Mouse (Mus musculus) hindbrain, embryonic 13.5 days (tissue): ENCODE results near the gene Tlr9. TPM values are rescaled to one million over a fixed set of nuclear protein-coding genes. Genes with fewer than 3 reads are reported as not detected.

Experiments
- ATAC-seq: fragments of 200-750 bp; cut with Nextera tagmentation; 2 replicates; pipeline ENCODE4 v1.8.0; 2017; ENCODE audit warnings: moderate TSS enrichment; ENCODE audit not compliant: low FRiP score
- H3K27ac ChIP-seq: fragments of 300-500 bp; sonication (generic); 2 replicates; pipeline ENCODE4 v1.5.1; 2015; ENCODE audit warnings: inconsistent platforms, mild to moderate bottlenecking, moderate library complexity
- H3K27me3 ChIP-seq: fragments of 300-500 bp; sonication (generic); 2 replicates; pipeline ENCODE4 v1.6.1; 2015; ENCODE audit warnings: mild to moderate bottlenecking, inconsistent platforms
- H3K36me3 ChIP-seq: fragments of 300-500 bp; sonication (generic); 2 replicates; pipeline ENCODE4 v1.6.1; 2015; ENCODE audit warnings: mild to moderate bottlenecking, inconsistent platforms
- H3K4me1 ChIP-seq: fragments of 300-500 bp; sonication (generic); replicated peaks from 2 replicates; pipeline ENCODE4 v1.6.1; 2015; ENCODE audit warnings: inconsistent platforms
- H3K4me2 ChIP-seq: fragments of 300-500 bp; sonication (generic); 2 replicates; pipeline ENCODE4 v1.6.1; 2015; ENCODE audit warnings: inconsistent platforms, mild to moderate bottlenecking, moderate library complexity
- H3K4me3 ChIP-seq: fragments of 300-500 bp; sonication (generic); 2 replicates; pipeline ENCODE4 v1.5.1; 2015; ENCODE audit warnings: mild to moderate bottlenecking, inconsistent platforms
- H3K9ac ChIP-seq: fragments of 300-500 bp; sonication (generic); 2 replicates; pipeline ENCODE4 v1.6.1; 2015; ENCODE audit warnings: mild to moderate bottlenecking, inconsistent platforms
- H3K9me3 ChIP-seq: fragments of 300-500 bp; sonication (generic); 2 replicates; pipeline ENCODE4 v1.6.1; 2016; ENCODE audit warnings: inconsistent platforms
- WGBS: fragments of 180-500 bp; shearing (Covaris S2); methylation state at CpG from one replicate; pipeline ENCODE4 v1.1.7; 2015; 5-methylcytosine and 5-hydroxymethylcytosine counted together
- polyA plus RNA-seq: library from polyadenylated mRNA; unstranded; fragments of >200 nt; fragmentation: Nextera tagmentation; extraction: Ambion mirVana; gene quantifications from 2 replicates; pipeline ENCODE4 v1.2.1, GENCODE M21; 2015

Tlr9 gene
- polyA plus RNA-seq = 0.04 and 0.05 TPM in 2 replicates

GRCm38 (mm10) chr9:106222261-106222851, at the start of gene Tlr9:
Gene Tlr9, plus strand, starts transcription at chr9:106222598.
- H3K4me3 ChIP-seq = no peak within 1 kb of the TSS
- WGBS = 85% methylated on average over 4 of the region's 4 CpGs
- no peaks in the 10 kb centered on the region for H3K9me3 ChIP-seq
- no peak within 1 kb of the TSS; the same call in 1 of the 2 replicates for H3K9ac ChIP-seq
- H3K27ac ChIP-seq = no peak within 1 kb of the TSS
- no peaks in the 10 kb centered on the region for H3K36me3 ChIP-seq
- peaks cover 11% of the 10 kb centered on the region; the same call in 1 of the 2 replicates for H3K4me1 ChIP-seq
- ATAC-seq = no peak
- no peak within 1 kb of the TSS for H3K4me2 ChIP-seq
- H3K27me3 ChIP-seq = peaks cover 16% of the 10 kb centered on the region

GRCm38 (mm10) chr9:106173363-106173762, 49.0 kb upstream of the Tlr9 start:
- Histone ChIP-seq H3K27me3 (no peaks in the 10 kb centered on the region), H3K4me1 (peaks cover 51% of the 10 kb centered on the region), H3K9me3 (no peaks in the 10 kb centered on the region), H3K27ac (no peak overlapping the region), H3K36me3 (peaks cover 19% of the 10 kb centered on the region), H3K9ac (no peak overlapping the region), H3K4me3 (peak overlapping the region; percentile 93), H3K4me2 (peak overlapping the region; percentile 71)
- 56% methylated on average over 2 of the region's 2 CpGs for WGBS
- no peak for ATAC-seq

- H3K27ac ChIP-seq = no peak overlapping the region
Observed at GRCm38 (mm10) chr9:106175552-106176200, 46.7 kb upstream of the Tlr9 start.

GRCm38 (mm10) chr9:106176769-106177168, 45.6 kb upstream of the Tlr9 start:
- H3K27me3 ChIP-seq = no peaks in the 10 kb centered on the region
- ATAC-seq = no peak
- no peak overlapping the region for H3K9ac ChIP-seq
- no peaks in the 10 kb centered on the region for H3K9me3 ChIP-seq
- H3K27ac ChIP-seq = no peak overlapping the region
- H3K4me1 ChIP-seq = peaks cover 43% of the 10 kb centered on the region
- WGBS = 87% methylated on average over 5 of the region's 5 CpGs
- no peak overlapping the region for H3K4me3 ChIP-seq
- no peak overlapping the region for H3K4me2 ChIP-seq
- peaks cover 51% of the 10 kb centered on the region for H3K36me3 ChIP-seq

More at GRCm38 (mm10) chr9:106175552-106176200, 46.7 kb upstream of the Tlr9 start:
- Histone ChIP-seq H3K4me1 (peaks cover 43% of the 10 kb centered on the region), H3K36me3 (peaks cover 40% of the 10 kb centered on the region), H3K9me3 (no peaks in the 10 kb centered on the region), H3K27me3 (no peaks in the 10 kb centered on the region), H3K4me3 (no peak overlapping the region), H3K4me2 (no peak overlapping the region), H3K9ac (no peak overlapping the region)
- WGBS = 82% methylated on average over 3 of the region's 3 CpGs
- ATAC-seq = no peak

- Histone ChIP-seq H3K27ac (no peak overlapping the region), H3K27me3 (no peaks in the 10 kb centered on the region), H3K9me3 (no peaks in the 10 kb centered on the region), H3K4me1 (peaks cover 35% of the 10 kb centered on the region), H3K4me2 (no peak overlapping the region), H3K36me3 (peaks cover 62% of the 10 kb centered on the region), H3K4me3 (no peak overlapping the region), H3K9ac (no peak overlapping the region)
- WGBS = 91% methylated on average over 6 of the region's 6 CpGs
- no peak for ATAC-seq
Observed at GRCm38 (mm10) chr9:106177799-106178198, 44.6 kb upstream of the Tlr9 start.

- no peak for ATAC-seq
- Histone ChIP-seq H3K27ac (no peak overlapping the region), H3K36me3 (peaks cover 78% of the 10 kb centered on the region), H3K4me1 (peaks cover 19% of the 10 kb centered on the region), H3K27me3 (no peaks in the 10 kb centered on the region), H3K4me2 (no peak overlapping the region), H3K9me3 (no peaks in the 10 kb centered on the region), H3K9ac (no peak overlapping the region), H3K4me3 (no peak overlapping the region)
- WGBS = 84% methylated on average over 2 of the region's 2 CpGs
Observed at GRCm38 (mm10) chr9:106179454-106179853, 42.9 kb upstream of the Tlr9 start.

GRCm38 (mm10) chr9:106179964-106180363, 42.4 kb upstream of the Tlr9 start:
- no peak for ATAC-seq
- 98% methylated on average over 3 of the region's 3 CpGs for WGBS
- Histone ChIP-seq H3K4me1 (peaks cover 15% of the 10 kb centered on the region), H3K9ac (no peak overlapping the region), H3K27ac (no peak overlapping the region), H3K27me3 (no peaks in the 10 kb centered on the region), H3K36me3 (peaks cover 83% of the 10 kb centered on the region), H3K9me3 (no peaks in the 10 kb centered on the region), H3K4me3 (no peak overlapping the region), H3K4me2 (no peak overlapping the region)

- Histone ChIP-seq H3K9ac (no peak overlapping the region), H3K27ac (no peak overlapping the region), H3K4me3 (no peak overlapping the region), H3K36me3 (peaks cover 96% of the 10 kb centered on the region), H3K27me3 (no peaks in the 10 kb centered on the region), H3K4me2 (no peak overlapping the region), H3K9me3 (no peaks in the 10 kb centered on the region), H3K4me1 (no peaks in the 10 kb centered on the region)
- 92% methylated on average over 4 of the region's 4 CpGs for WGBS
- ATAC-seq = no peak
Observed at GRCm38 (mm10) chr9:106182146-106182545, 40.3 kb upstream of the Tlr9 start.

GRCm38 (mm10) chr9:106183996-106184395, 38.4 kb upstream of the Tlr9 start:
- ATAC-seq = no peak
- 97% methylated on average over 5 of the region's 5 CpGs for WGBS
- Histone ChIP-seq H3K9ac (no peak overlapping the region), H3K4me1 (no peaks in the 10 kb centered on the region), H3K27me3 (no peaks in the 10 kb centered on the region), H3K36me3 (peaks cover 98% of the 10 kb centered on the region), H3K4me3 (no peak overlapping the region), H3K4me2 (no peak overlapping the region), H3K27ac (no peak overlapping the region), H3K9me3 (no peaks in the 10 kb centered on the region)

- no peak for ATAC-seq
- Histone ChIP-seq H3K27me3 (no peaks in the 10 kb centered on the region), H3K4me3 (no peak overlapping the region), H3K4me2 (no peak overlapping the region), H3K4me1 (peaks cover 11% of the 10 kb centered on the region), H3K9me3 (no peaks in the 10 kb centered on the region), H3K27ac (no peak overlapping the region), H3K9ac (no peak overlapping the region), H3K36me3 (peaks cover 66% of the 10 kb centered on the region)
- WGBS = 88% methylated on average over 1 of the region's 1 CpGs
Observed at GRCm38 (mm10) chr9:106191355-106191754, 31.0 kb upstream of the Tlr9 start.

- H3K27me3 ChIP-seq = no peaks in the 10 kb centered on the region
- H3K9me3 ChIP-seq = no peaks in the 10 kb centered on the region
- 93% methylated on average over 8 of the region's 8 CpGs for WGBS
- no peak overlapping the region for H3K4me3 ChIP-seq
- ATAC-seq = no peak
- no peak overlapping the region for H3K27ac ChIP-seq
- H3K4me1 ChIP-seq = peaks cover 11% of the 10 kb centered on the region
- no peak overlapping the region for H3K9ac ChIP-seq
- no peak overlapping the region for H3K4me2 ChIP-seq
- peaks cover 59% of the 10 kb centered on the region for H3K36me3 ChIP-seq
Observed at GRCm38 (mm10) chr9:106192024-106192423, 30.4 kb upstream of the Tlr9 start.

GRCm38 (mm10) chr9:106192998-106193397, 29.4 kb upstream of the Tlr9 start:
- H3K27ac ChIP-seq = no peak overlapping the region

More at GRCm38 (mm10) chr9:106192998-106193397, 29.4 kb upstream of the Tlr9 start:
- Histone ChIP-seq H3K4me1 (peaks cover 11% of the 10 kb centered on the region), H3K9me3 (no peaks in the 10 kb centered on the region), H3K27me3 (0 out of 2 replicates have a peak, but pooled peaks cover 3% of the 10 kb centered on the region), H3K9ac (no peak overlapping the region), H3K4me2 (no peak overlapping the region), H3K4me3 (no peak overlapping the region), H3K36me3 (peaks cover 50% of the 10 kb centered on the region)
- WGBS = 95% methylated on average over 1 of the region's 1 CpGs
- no peak for ATAC-seq
